Mouse (Mus musculus): ENCODE results near the gene Bgn. TPM values are rescaled to one million over a fixed set of nuclear protein-coding genes. Genes with fewer than 3 reads are reported as not detected.
A peak's percentile ranks its signal among the peaks of the same experiment; 100 is the strongest.

Bgn gene
- polyA plus RNA-seq, 1 experiment from 2014 or later, result 48.1 TPM

DNA sequence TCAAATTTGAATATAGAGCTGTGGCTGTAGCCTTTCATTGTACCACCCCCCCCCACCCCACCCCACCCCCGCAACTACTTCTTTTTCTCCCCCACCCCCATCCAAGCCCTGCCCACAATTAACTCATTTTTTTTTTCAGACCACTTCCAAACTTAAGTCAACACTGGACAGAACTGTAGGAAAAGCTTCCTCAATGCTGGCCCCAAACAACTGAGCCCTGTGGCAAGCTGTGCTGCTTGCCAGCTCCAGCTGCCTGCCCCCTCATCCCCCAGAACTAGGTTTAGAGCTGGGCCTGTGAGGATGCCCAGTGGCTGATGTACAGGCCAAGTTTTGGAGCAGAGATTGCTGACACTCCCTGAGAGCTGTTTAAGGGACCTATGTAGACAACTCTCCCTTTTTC, 14.7 kb upstream of the Bgn start:
- ATAC-seq, result no peak; the same call in 1 of the 2 replicates
- Histone ChIP-seq H3K4me2 (ENCODE audit: low read depth, low read length) (no peak overlapping the region), H3K9me3 (ENCODE audit: control insufficient read depth, low read length) (no peaks in the 10 kb centered on the region), H3K4me1 (ENCODE audit: control insufficient read depth, insufficient read depth, low read length) (no peaks in the 10 kb centered on the region), H3K4me3 (ENCODE audit: low read length) (no peak overlapping the region), H3K36me3 (ENCODE audit: control insufficient read depth, insufficient read depth, low read length) (no peaks in the 10 kb centered on the region), H3K27me3 (replicated peaks; ENCODE audit: control insufficient read depth, insufficient read depth, low read length) (no peaks in the 10 kb centered on the region; the same call in 1 of the 2 replicates), H3K9ac (ENCODE audit: low read depth, low read length) (no peak overlapping the region), H3K27ac (ENCODE audit: low read length) (peak overlapping the region; percentile 37; the same call in 1 of the 2 replicates)
- WGBS, result 53% methylated on average over 1 of the region's 1 CpGs

DNA sequence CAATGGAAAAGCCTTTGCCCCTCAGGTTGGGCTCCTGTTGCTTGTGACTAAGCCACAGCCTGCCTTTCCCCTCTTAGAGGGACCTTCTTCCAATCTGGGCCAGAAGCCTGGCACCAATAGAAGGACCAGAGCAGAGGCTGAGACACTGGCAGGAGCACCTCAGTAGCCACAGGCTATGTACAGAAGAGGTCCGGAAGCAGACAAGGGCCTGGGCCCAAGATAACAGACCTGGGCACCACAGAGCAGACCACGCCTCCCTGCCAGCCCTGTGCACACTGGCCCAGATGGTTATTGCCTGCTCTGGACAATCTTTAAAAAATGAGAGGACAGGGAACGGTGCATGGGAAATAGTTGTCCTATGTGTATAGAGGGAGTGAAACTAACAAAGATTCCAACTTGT, 11.6 kb upstream of the Bgn start:
- Histone ChIP-seq H3K27me3 (replicated peaks; ENCODE audit: control insufficient read depth, insufficient read depth, low read length) (no peaks in the 10 kb centered on the region; the same call in 1 of the 2 replicates), H3K36me3 (ENCODE audit: control insufficient read depth, insufficient read depth, low read length) (no peaks in the 10 kb centered on the region), H3K9ac (ENCODE audit: low read depth, low read length) (no peak overlapping the region), H3K27ac (ENCODE audit: low read length) (no peak overlapping the region), H3K4me3 (ENCODE audit: low read length) (no peak overlapping the region), H3K4me2 (ENCODE audit: low read depth, low read length) (no peak overlapping the region), H3K4me1 (ENCODE audit: control insufficient read depth, insufficient read depth, low read length) (peaks cover 3% of the 10 kb centered on the region; the same call in 1 of the 2 replicates), H3K9me3 (ENCODE audit: control insufficient read depth, low read length) (no peaks in the 10 kb centered on the region)
- 82% methylated on average over 3 of the region's 3 CpGs for WGBS
- ATAC-seq, result no peak

DNA sequence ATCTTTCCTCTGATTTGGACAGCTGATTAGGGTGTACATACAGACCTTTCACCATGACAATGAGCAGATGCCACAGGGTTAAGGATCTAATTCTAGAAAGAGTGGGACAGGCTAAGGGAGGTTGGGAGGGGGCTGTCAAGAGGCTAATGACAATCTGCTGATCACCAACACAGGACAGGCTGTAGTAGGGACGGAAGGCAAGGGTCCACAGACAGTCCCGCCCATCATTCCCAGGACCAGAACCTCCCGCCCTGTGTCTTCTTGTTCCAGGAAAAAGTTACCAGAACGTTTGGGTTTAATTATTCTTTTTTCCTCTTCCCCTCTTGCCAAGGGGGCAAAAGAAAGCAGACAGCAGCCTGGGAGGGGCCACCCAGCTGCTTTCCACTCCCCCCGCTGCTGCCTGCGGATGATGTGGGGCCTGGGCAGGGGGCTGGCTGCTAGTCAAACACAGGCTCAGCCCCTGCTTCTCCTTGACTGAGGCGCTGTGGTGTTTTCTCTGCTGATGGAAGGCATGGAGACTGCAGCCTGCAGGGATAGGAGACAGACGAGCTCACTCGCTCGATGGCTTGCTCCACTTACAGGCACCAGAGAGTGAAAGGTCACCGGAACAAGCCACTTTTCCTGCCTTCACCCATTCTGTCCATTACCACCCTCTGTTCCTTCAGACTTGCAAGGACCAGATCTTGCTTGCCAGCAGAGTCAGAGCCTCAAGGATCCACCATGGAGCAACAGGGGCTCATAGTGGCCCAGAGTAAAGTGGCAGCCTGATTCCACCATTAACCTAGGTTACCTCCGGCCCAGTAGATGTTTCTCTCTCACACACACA, 8.8 kb upstream of the Bgn start:
- 47% methylated on average over 12 of the region's 12 CpGs for WGBS
- Histone ChIP-seq H3K9ac (ENCODE audit: low read depth, low read length) (no peak overlapping the region), H3K4me1 (ENCODE audit: control insufficient read depth, insufficient read depth, low read length) (peaks cover 3% of the 10 kb centered on the region; the same call in 1 of the 2 replicates), H3K27ac (ENCODE audit: low read length) (peak overlapping the region; percentile 54), H3K36me3 (ENCODE audit: control insufficient read depth, insufficient read depth, low read length) (no peaks in the 10 kb centered on the region), H3K9me3 (ENCODE audit: control insufficient read depth, low read length) (no peaks in the 10 kb centered on the region), H3K4me3 (ENCODE audit: low read length) (no peak overlapping the region), H3K4me2 (ENCODE audit: low read depth, low read length) (no peak overlapping the region), H3K27me3 (replicated peaks; ENCODE audit: control insufficient read depth, insufficient read depth, low read length) (peaks cover 2% of the 10 kb centered on the region; the same call in 1 of the 2 replicates)
- peak; percentile 62 for ATAC-seq

DNA sequence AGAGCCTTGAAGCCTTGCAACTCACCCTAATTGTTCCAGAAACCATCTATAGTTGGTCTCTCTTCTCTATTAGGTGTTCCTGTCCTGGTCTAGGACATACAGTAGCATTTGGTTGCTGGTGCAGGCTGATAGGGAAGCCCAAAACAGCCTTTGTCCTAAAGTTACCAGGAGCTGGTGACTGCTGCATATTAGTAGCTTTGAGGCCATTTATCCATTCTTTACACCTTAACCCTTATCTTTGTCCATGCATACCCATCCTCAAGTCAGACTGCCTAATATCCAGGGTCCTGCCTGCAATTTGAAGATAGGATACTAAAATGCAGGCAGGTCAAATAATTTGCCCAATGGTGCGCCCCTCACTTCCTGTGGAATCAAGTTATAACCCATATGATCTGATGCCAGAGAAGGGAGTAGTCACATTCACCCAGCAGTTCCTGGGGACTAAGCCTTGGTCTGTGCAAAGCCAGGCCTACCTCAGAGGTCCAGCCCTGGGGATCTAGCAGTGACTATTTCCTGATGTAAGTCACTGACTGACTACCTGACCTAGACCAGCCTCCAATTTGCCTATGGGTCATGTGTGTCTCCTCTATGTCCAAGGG, 7.6 kb upstream of the Bgn start:
- Histone ChIP-seq H3K36me3 (ENCODE audit: control insufficient read depth, insufficient read depth, low read length) (no peaks in the 10 kb centered on the region), H3K4me1 (ENCODE audit: control insufficient read depth, insufficient read depth, low read length) (peaks cover 3% of the 10 kb centered on the region; the same call in 1 of the 2 replicates), H3K9me3 (ENCODE audit: control insufficient read depth, low read length) (no peaks in the 10 kb centered on the region), H3K27ac (ENCODE audit: low read length) (peak overlapping the region; percentile 43), H3K27me3 (replicated peaks; ENCODE audit: control insufficient read depth, insufficient read depth, low read length) (peaks cover 5% of the 10 kb centered on the region; the same call in 1 of the 2 replicates), H3K4me2 (ENCODE audit: low read depth, low read length) (no peak overlapping the region), H3K9ac (ENCODE audit: low read depth, low read length) (no peak overlapping the region), H3K4me3 (ENCODE audit: low read length) (no peak overlapping the region)
- ATAC-seq, result no peak
- WGBS, result 92% methylated on average over 1 of the region's 1 CpGs

DNA sequence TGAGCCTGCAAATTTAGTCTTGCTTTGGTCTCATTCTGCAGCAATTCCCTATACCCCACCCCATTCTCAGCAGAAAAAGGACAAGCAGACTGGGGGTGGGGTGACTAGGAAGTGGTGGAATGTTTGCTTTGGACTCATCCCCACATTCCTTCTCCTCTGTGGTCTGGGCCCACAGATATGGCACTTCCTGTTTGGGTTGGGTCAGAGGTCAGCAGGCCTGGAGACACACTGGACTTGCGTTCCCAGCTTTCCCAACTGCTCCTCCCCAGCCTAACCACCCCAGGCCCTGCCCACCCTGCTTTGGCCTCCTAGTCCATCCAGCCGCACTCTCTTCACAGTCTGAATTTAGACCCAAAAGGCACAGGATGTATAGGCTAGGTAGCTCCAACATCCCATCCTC, 6.8 kb upstream of the Bgn start:
- Histone ChIP-seq H3K27ac (ENCODE audit: low read length) (peak overlapping the region; percentile 67), H3K9ac (ENCODE audit: low read depth, low read length) (no peak overlapping the region), H3K9me3 (ENCODE audit: control insufficient read depth, low read length) (no peaks in the 10 kb centered on the region), H3K27me3 (replicated peaks; ENCODE audit: control insufficient read depth, insufficient read depth, low read length) (peaks cover 5% of the 10 kb centered on the region; the same call in 1 of the 2 replicates), H3K4me2 (ENCODE audit: low read depth, low read length) (no peak overlapping the region), H3K4me3 (ENCODE audit: low read length) (no peak overlapping the region), H3K36me3 (ENCODE audit: control insufficient read depth, insufficient read depth, low read length) (no peaks in the 10 kb centered on the region), H3K4me1 (ENCODE audit: control insufficient read depth, insufficient read depth, low read length) (peaks cover 3% of the 10 kb centered on the region; the same call in 1 of the 2 replicates)
- ATAC-seq, result peak; percentile 45
- 47% methylated on average over 2 of the region's 2 CpGs for WGBS

GRCm38 (mm10) chrX:73477500-73477899, 5.9 kb upstream of the Bgn start:
- no peak for ATAC-seq
- Histone ChIP-seq H3K9me3 (ENCODE audit: control insufficient read depth, low read length) (no peaks in the 10 kb centered on the region), H3K9ac (ENCODE audit: low read depth, low read length) (no peak overlapping the region), H3K4me1 (ENCODE audit: control insufficient read depth, insufficient read depth, low read length) (peaks cover 3% of the 10 kb centered on the region; the same call in 1 of the 2 replicates), H3K27me3 (replicated peaks; ENCODE audit: control insufficient read depth, insufficient read depth, low read length) (peaks cover 5% of the 10 kb centered on the region; the same call in 1 of the 2 replicates), H3K4me2 (ENCODE audit: low read depth, low read length) (no peak overlapping the region), H3K4me3 (ENCODE audit: low read length) (no peak overlapping the region), H3K36me3 (ENCODE audit: control insufficient read depth, insufficient read depth, low read length) (no peaks in the 10 kb centered on the region), H3K27ac (ENCODE audit: low read length) (no peak overlapping the region)
- WGBS, result 80% methylated on average over 2 of the region's 2 CpGs

DNA sequence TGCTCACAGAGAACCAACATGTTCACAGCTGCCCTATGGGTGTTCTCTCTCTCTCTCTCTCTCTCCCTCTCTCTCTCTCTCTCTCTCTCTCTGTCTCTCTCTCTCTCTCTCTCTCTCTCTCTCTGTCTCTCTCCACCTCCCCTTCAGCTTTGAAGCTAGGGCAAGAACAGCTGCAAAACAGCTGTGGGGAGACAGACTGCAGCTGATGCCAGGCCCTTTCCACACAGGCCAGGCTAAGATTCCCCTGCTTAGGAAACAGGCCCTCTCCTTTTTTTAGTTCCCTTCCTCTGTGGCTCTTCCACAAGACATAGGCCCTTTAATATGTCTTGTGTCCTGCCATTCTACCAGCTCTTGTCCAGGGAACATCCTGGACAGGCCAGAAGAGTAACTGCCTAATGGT, 3.7 kb upstream of the Bgn start:
- no peak overlapping the region for H3K4me2 ChIP-seq (ENCODE audit: low read depth, low read length)
- H3K36me3 ChIP-seq (ENCODE audit: control insufficient read depth, insufficient read depth, low read length), result no peaks in the 10 kb centered on the region
- H3K27ac ChIP-seq (ENCODE audit: low read length), result peak overlapping the region; percentile 43
- H3K27me3 ChIP-seq (replicated peaks; ENCODE audit: control insufficient read depth, insufficient read depth, low read length), result 0 out of 2 replicates have a peak, but pooled peaks cover 9% of the 10 kb centered on the region
- H3K4me3 ChIP-seq (ENCODE audit: low read length), result no peak overlapping the region
- H3K4me1 ChIP-seq (ENCODE audit: control insufficient read depth, insufficient read depth, low read length), result peaks cover 3% of the 10 kb centered on the region; the same call in 1 of the 2 replicates
- no peak overlapping the region for H3K9ac ChIP-seq (ENCODE audit: low read depth, low read length)
- no peak for ATAC-seq
- H3K9me3 ChIP-seq (ENCODE audit: control insufficient read depth, low read length), result no peaks in the 10 kb centered on the region

- peak overlapping the region; percentile 43 for H3K27ac ChIP-seq (ENCODE audit: low read length)
- peak; percentile 29; the same call in 1 of the 2 replicates for ATAC-seq
- 44% methylated on average over 2 of the region's 2 CpGs for WGBS
Observed at GRCm38 (mm10) chrX:73480334-73480733, 3.1 kb upstream of the Bgn start.

More at GRCm38 (mm10) chrX:73480334-73480733, 3.1 kb upstream of the Bgn start:
- Histone ChIP-seq H3K4me3 (ENCODE audit: low read length) (no peak overlapping the region), H3K4me2 (ENCODE audit: low read depth, low read length) (no peak overlapping the region), H3K36me3 (ENCODE audit: control insufficient read depth, insufficient read depth, low read length) (no peaks in the 10 kb centered on the region), H3K4me1 (ENCODE audit: control insufficient read depth, insufficient read depth, low read length) (peaks cover 3% of the 10 kb centered on the region; the same call in 1 of the 2 replicates), H3K9ac (ENCODE audit: low read depth, low read length) (no peak overlapping the region), H3K9me3 (ENCODE audit: control insufficient read depth, low read length) (no peaks in the 10 kb centered on the region), H3K27me3 (replicated peaks; ENCODE audit: control insufficient read depth, insufficient read depth, low read length) (0 out of 2 replicates have a peak, but pooled peaks cover 10% of the 10 kb centered on the region)

Measured in intestine, embryonic 16.5 days (tissue).